Mouse (Mus musculus) left cerebral cortex, postnatal 36 days (tissue): Measurements from ENCODE around the gene Cryzl2. TPM values are rescaled to one million over a fixed set of nuclear protein-coding genes. Genes with fewer than 3 reads are reported as not detected.
A peak's percentile ranks its signal among the peaks of the same experiment; 100 is the strongest.

ENCODE experiments used
- DNase-seq, 2 experiments: peaks; one replicate each; pipeline ENCODE4 v3.0.0; 2021 to 2022; ENCODE audit warnings: low spot score in 2 of 2, mixed read lengths in 1 of 2
- intact Hi-C: fragments of 180-260 bp; cut with DNase I; formaldehyde crosslinking; loops from one replicate; pipeline ENCODE4 v1.15.1; 2025
- total RNA-seq, 2 experiments: library from RNA; stranded (reverse); gene quantifications; 2 replicates each; pipeline ENCODE4 v1.2.3; 2021

Gene Cryzl2
- total RNA-seq, 2 experiments from 2014 or later: 4.8 TPM

DNA sequence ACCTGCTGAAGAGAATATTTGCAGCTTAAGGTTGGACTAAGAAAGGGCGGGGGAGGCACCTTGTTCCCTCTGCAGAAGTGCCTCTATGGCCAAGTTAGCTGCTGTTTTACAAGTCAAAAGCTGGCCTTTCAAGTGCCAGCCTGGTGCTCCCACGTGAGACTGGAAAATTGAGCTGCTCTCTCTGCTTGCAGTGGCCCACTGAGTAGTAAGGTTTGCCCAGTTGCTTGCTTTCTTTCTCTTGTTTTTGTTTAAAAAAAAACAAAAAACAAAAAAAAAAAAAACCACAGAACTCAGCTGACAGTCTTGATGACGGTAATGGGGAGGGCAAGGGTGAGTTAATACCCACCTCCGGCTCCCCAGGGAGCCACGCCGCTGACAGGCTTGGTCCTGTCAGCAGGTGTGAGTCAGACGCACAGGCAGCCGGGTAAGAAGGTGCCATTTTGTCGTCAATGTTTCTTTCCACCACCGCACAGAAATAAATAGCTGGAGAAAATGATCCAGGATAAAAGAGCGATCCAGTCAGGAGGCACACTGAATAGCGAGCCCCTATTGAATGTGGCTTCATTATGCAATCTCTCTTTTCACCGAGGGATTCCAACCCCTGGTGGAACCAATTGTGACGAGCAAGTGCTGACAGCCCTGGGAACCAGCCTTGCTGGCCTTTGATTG lies 18.3 kb upstream of the Cryzl2 start:
- intact Hi-C loops: no loop called here
- DNase-seq: no peak

DNA sequence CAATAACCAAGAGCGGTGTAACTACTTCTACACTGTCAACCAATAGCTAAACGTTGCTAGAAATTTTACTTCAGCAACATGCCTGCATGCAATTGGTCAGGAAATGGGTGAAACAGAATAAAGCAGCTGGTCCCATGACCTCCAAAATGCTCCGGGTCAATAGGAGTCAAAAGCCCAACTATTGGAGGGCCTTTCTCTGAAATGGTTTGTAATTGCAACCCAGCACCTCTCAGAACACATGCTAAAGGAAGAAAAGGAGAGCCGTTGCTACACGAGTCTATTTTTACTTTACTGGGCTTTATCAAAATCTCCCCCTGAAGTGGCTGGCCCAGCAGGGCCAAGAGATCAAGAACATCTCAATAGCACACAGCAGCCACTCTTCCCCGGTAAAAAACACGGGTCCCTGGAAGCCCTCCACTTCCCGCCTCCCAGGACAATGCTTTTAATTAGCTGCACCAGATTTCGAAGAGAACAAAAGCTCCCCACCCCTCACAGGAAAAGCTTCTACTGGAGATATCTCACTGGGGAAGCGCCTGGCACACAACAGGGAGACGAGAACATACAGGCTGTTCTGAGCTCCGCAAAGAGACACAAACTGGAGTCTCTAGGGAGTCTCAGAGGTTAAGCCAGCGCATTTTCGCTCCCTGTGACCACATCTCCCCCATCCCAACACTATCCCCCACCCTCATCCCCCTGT lies 15.2 kb upstream of the Cryzl2 start:
- intact Hi-C loops: no loop called here

DNA sequence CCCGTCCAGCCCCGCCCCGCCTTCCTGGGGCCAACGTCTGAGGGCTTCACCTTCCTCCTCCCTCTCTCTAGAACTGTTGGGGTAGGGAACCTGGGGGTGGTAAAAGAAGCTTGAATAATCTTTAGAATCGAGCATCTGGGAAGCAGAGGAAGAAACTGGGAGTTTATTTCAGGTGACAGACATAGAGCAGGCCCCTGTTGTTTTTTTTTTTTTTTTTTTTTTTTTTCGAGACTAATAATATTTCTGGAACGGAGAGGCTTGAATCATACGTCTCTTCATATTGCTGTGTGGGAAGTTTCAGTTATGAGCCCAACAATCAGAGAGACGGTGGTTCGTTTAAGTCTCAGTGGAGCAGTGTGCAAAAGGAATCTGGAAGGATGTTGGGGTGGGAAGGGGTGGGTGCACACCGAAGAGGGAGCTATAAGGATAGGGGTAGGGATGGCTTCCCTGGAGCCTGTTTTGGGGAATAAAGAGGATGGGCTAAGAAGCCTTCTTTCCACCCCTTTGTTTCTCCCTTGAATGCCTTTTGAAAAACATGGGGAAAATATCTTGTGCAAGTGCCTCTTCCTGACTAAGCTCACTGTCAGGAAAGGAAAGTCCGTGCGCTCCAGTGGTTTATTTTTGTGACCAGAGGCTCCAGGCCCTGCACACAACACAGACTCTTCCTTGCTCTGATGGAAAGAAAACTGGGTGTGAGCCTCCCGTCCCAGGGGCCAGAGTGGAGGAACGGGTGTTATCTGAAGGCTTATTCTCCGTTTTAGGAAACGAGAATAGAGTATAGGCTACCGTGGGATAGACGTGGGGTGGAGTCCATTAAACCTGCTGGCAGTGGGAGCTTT lies 14.4 kb upstream of the Cryzl2 start:
- intact Hi-C loops: loop anchor here (2.0 kb wide), 1 partner anchor 33 kb away; no protein-coding TSS in a partner anchor

More for the DNA sequence above, 15.2 kb upstream of the Cryzl2 start:
- peak; percentile 62 to 65 for DNase-seq

DNA sequence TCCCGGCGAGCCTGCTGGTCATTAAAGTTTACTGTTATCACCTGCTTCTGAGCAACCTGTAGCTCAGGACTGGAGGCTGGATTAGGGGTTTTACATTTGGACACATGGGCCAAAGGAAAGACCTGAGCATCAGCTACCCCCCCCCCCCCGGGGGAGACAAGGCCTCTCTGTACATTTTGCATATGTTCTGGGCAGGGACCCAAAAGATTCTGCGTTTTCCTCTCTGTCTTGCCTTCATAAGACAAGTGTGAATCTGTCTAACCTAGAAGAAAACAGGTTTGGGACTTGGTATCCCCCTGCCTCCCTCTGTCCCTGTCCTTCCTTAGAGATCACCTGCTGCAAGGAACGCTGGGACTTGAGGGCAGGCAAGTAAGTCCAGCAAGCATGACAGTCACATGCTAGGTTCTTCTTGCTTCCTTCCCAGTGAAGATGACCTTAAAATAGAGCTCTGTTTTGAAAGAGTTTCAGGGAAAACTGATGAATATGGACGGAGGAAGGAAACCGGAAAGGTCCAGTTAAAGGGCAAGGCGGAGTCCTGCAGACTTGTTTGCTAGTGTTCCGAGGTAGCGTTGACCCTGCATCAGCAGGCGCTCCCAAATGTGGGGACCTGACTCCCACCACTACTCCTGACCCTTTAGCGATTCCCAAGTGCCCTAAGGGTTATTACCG lies 13.6 kb upstream of the Cryzl2 start:
- intact Hi-C loops: loop anchor here (2.0 to 5.0 kb wide), 2 partner anchors 34 to 147 kb away; no protein-coding TSS in a partner anchor
- DNase-seq: peak in 1 of 2 experiments; percentile 16

More for the DNA sequence above, 14.4 kb upstream of the Cryzl2 start:
- peak in 1 of 2 experiments; percentile 35 for DNase-seq

DNA sequence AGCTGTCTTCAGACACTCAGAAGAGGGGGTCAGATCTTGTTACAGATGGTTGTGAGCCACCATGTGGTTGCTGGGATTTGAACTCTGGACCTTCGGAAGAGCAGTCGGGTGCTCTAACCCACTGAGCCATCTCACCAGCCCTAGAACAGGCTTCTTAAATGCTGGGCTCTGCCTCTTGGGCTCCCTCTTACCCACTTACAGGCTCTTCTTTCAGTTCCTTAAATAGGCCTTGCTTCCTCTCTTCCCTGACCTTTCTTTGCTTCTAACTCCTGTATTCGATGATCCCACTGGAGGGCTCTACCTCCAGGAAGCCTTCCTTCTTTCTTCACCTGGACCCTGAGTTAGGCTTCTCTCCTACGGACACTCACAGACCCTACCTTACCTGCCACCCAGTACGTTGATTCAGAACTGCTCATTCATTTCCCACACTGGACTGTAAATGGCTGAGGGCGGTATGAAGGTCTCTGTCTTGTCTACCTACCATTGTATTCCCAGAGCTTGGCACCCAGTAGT lies 12.9 kb upstream of the Cryzl2 start:
- intact Hi-C loops: loop anchor here (2.0 to 5.0 kb wide), 2 partner anchors 35 to 148 kb away; no protein-coding TSS in a partner anchor
- DNase-seq: no peak

DNA sequence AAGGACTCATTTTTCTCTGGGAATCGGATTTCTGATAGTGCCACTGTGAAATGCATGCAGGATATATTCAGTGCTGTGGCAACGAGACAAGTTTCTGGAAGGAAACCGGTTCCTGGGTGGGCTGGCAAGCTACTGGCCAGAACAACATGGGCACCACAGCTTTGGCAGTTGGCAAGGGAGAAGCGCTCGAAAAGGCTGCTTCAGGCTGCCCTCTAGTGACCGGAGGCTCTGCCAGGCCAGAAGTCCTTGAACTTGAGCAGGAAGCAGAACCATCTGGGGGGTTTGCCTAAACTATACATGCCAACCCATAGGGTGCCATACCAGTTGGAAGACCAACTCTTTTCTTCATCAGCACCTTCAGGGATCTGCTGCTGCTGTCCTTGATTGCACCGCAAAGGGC lies 12.1 kb upstream of the Cryzl2 start:
- peak; percentile 60 to 70 for DNase-seq
- intact Hi-C loops: loop anchor here (5.0 kb wide), 1 partner anchor 149 kb away; no protein-coding TSS in a partner anchor

DNA sequence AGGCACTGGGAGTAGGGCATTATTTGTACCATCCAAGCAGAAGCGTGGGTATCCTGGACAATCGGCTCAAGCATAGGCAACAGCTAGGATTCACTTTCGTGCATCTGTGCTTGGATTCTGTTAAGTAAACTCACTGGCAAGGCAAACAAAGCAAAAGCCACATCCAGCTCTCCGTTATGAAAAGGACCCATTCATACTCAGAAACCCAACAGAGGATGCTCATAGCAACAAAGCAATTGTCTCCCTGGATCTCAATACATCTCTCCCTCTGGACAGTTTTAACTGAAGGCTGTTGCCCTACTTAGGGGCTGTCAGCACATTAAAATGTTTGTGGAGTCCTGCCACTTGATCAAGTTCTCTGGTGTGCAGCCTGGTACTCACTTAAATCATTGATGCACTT lies 11.2 kb upstream of the Cryzl2 start:
- intact Hi-C loops: loop anchor here (5.0 kb wide), 1 partner anchor 150 kb away; no protein-coding TSS in a partner anchor
- DNase-seq: no peak

DNA sequence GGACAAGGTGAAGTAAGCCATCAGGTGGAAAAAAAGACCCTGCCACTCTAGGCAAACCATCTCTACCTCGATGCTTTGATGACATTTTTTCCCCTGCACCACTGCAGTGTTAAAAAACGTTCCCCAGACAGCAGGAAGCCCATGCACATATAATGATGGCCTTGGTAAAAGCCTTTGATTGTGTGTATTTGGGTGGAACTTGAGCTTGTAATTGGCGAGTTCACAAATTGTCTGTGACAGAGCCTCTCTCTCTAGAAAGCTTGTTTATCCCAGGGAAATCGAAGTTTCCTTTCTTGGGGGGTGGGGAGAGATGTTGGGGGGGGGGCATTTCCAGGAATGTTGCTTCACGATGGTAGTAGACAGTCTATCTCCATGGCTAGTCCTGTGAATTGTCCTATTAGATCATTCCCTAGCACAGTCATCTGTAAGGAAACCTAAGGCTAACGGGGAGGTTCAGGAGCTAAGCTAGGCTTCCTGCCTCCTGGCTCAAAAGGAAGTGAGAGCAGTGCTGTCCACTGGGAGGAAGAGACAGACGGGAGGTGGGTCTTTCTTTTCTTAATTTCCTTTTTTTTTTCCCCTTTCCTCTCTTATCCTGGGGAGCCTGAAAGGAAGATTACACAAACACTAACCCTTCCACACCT lies 10.1 kb upstream of the Cryzl2 start:
- intact Hi-C loops: loop anchor here (5.0 kb wide), 1 partner anchor 151 kb away; no protein-coding TSS in a partner anchor
- no peak for DNase-seq

DNA sequence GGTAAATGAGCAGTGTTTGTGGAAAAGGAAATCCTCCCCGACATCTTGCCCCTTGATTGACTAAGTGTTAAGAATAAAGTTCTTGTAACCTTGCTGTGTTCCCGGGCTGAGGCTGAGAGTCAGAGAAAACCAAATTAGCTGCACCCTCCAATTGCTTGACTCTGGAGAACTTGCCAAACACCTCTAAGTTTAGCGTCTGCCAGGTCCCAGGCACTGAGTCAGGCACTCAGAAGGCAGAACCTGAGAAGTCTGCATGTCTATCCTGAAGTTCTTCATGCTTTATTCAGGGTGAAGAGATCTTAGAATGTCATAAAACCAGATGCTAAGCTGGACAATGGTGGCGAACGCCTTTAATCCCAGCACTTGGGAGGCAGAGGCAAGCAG lies 9.6 kb upstream of the Cryzl2 start:
- intact Hi-C loops: loop anchor here (5.0 kb wide), 1 partner anchor 151 kb away; no protein-coding TSS in a partner anchor
- no peak for DNase-seq

DNA sequence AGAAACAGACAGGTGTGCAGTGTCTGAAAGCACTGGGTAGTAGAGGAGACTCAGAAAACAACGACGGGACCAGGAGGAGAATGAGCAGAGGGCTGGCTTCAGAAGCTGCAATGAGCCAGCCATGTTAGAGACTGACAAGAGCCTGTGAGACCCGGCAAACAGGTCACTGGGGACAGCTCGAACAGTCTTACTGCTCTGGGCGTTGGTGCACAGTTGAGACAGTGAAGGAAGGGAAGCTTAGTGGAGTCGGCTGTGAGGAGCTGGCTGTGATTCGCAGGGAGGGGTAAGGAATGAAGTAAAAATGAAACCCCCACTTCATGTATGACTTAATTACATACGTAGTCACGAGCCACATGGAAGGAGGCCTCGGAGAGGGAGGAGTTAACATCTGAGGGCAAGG lies 8.8 kb upstream of the Cryzl2 start:
- intact Hi-C loops: loop anchor here (5.0 kb wide), 1 partner anchor 152 kb away; no protein-coding TSS in a partner anchor

DNA sequence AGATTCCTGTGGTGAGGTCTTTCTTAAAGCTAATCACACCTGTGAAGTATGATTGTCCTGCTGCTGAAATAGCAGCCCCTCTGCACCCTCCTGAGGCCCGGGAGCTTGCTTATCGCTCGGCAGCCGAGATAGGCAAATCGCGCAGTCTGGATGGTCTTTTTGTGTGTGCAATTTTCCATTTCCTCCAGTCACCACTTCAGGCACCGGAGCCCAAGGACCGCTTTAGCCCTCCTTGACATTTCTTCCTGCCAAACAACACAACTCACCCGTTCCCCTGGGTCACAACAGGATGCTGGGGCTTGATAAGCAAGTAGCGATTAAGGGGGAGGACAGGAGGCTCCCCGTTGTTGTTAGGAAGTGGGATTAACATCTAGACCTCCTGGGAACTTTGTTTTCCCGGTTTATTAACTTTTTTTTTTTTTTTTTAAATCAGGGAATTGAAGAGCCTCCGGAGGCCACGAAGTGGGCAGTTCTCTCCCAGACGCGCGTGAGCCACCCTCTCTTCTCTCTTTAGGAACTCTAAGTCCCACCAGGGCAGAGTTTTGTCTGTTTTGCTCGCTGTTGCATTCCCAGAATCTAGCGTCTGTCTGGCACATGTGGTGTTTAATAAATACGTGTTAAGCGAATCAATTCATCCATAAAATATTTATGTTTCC lies 8.3 kb upstream of the Cryzl2 start:
- intact Hi-C loops: loop anchor here (5.0 kb wide), 1 partner anchor 153 kb away; no protein-coding TSS in a partner anchor
- no peak for DNase-seq

More for the DNA sequence above, 8.8 kb upstream of the Cryzl2 start:
- no peak for DNase-seq

DNA sequence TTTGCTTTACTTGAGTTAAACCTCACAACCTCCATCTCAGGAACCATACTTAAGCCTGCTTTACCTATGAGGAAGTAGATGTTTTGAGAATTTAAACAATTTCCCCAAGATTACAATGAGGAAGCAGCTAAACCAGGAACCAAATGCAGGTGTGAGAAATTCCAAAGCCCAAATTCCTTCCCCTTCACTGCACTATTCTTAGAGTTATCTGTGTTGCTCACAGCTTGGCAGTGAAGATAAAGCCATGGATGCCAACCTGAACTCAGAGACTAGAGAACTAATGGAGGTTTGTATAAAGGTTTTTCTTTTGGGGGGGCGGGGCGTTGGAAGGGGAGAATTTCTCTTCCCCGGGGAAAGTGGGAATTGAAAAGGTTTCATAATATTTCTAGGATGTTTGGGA lies 6.1 kb upstream of the Cryzl2 start:
- intact Hi-C loops: no loop called here
- no peak for DNase-seq

DNA sequence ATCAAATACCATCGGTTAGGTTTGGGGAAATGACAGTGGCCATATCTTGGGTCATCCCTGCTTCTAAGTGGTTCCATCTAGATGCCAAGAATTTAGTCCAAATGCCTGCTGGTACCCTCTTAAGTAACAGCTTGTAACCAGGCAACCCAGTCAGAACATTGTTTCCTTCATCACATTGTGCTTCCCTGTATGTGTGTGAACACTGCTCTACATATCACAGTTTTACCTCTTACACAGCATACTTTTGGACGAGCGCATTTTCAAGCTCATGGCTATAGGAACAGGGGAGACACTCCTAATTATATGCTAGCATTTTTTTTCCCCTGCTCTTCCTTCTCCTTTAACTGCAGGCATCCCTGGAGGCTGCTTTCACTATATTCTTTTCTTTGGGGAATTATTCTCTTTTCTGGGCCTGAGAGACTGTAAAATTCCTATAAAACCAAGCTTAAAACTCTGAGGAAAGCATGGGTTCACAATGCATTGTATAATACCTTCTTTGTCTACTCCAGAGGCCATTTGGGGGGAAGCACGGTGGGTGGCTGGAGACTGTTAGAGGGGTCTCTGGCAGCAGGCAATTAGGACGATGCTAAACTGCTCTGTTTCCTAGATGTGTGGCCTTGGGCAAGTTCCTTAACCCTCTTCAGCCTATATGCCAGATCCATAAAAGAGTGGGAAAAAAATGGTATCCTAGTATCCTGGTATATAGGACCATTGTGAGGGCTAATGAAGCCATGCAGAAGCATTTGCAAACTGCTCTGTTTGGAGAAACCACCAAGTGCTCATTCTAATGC lies 5.4 kb upstream of the Cryzl2 start:
- DNase-seq: no peak
- intact Hi-C loops: no loop called here

DNA sequence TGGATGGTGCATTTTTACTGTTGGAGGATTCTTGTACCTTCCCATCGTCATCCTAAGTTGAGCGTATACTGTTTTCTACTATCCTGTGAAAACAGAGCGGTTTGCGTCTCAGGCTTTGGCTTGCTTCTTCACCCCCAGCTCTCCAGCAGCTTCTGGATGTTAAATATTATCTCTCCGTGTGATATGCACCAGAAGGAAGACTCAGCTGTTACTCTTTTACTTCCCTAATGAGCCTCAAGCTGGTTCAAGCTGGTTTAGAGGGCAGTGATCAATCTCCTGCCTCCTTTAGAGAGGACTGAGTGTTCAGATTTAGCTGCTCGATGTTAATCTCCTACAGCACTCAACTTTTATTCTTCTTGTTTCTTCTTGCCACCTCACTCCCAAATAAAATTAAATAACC lies 3.5 kb upstream of the Cryzl2 start:
- intact Hi-C loops: no loop called here
- no peak for DNase-seq

DNA sequence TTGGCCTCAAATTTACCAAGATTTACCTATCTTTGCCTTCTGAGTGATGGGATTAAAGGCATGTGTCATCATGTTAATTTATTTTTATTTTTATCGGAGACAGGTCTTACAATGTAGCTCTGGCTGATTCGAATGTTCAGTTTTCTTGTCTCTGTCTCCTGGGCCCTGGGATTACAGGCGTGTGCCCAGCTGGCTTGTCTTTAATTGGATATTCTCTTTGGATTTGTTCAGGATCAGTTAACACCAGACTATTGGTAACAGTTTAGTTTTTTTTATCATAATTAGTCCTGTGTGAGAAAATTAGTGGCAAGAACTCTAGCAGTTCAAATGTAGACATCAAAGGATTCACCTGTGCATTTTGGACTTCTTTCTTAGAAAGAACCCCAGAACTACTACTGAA lies 588 bp upstream of the Cryzl2 start:
- DNase-seq: no peak
- intact Hi-C loops: no loop called here

DNA sequence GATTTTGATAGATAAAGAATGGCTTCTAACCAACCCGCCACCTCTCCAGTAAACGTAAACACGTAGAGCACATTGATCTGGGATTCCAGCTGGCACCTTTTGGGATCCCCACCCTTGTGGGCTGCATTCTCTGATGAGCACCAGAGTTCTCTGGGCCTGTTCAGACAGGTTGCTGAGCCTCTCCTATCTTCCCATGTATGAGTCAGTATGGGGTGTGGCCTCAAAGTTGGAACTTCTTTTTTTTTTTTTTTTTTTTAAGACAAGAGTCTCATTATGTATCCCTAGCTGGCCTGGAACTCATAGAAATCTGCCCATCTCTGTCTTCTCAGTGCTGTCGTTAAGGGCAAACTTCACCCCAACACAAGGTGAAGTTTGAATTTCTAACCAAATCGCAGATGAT lies 1.5 kb downstream of the Cryzl2 start:
- no peak for DNase-seq
- intact Hi-C loops: no loop called here

DNA sequence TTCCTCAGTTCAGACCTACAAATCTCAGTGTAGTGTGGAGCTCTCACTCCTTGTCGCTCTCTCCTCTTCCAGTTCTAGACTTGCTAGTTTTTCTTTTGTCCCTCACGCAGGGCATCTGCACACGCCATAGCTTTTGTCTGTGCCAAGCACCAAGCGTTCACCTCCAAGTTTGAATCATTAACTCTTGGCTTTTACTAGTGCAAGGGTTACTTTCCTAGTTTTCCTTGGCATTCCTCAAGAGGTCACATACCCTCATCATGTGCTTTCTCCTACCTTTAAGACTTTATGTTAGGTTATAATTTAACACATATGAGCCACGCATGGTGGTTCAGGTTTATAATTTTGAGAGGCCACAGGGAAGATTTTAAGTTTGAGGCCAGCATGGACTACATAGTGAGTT lies 2.9 kb downstream of the Cryzl2 start:
- no peak for DNase-seq
- intact Hi-C loops: no loop called here
